Mouse (Mus musculus): ENCODE data around the gene Ryr3. TPM values are rescaled to one million over a fixed set of nuclear protein-coding genes. Genes with fewer than 3 reads are reported as not detected.
A peak's percentile ranks its signal among the peaks of the same experiment; 100 is the strongest.

Gene Ryr3
- polyA plus RNA-seq, 1 experiment from 2014 or later: 0.85 TPM

- H3K27ac ChIP-seq (ENCODE audit: low read depth, low read length): no peak overlapping the region
- no peaks in the 10 kb centered on the region for H3K36me3 ChIP-seq (ENCODE audit: control insufficient read depth, insufficient read depth, low read length)
- no peak overlapping the region for H3K9ac ChIP-seq (ENCODE audit: low read length)
- no peaks in the 10 kb centered on the region for H3K4me1 ChIP-seq (ENCODE audit: control insufficient read depth, insufficient read depth, low read length)
- H3K4me2 ChIP-seq (ENCODE audit: low read depth): no peak overlapping the region
- ATAC-seq (ENCODE audit: insufficient read depth, low FRiP score, low TSS enrichment) (no peak), DNase-seq (ENCODE audit: low spot score) (no peak)
- 56% methylated on average over 3 of the region's 3 CpGs for WGBS
- H3K9me3 ChIP-seq (ENCODE audit: control insufficient read depth, low read length): no peaks in the 10 kb centered on the region
- no peak overlapping the region for H3K4me3 ChIP-seq (ENCODE audit: low read depth, low read length)
- no peaks in the 10 kb centered on the region for H3K27me3 ChIP-seq (ENCODE audit: control insufficient read depth, insufficient read depth, low read length)
Measured at GRCm38 (mm10) chr2:112816976-112817375, 399.9 kb downstream of the Ryr3 start.

- H3K9me3 ChIP-seq (ENCODE audit: control insufficient read depth, low read length): no peaks in the 10 kb centered on the region
- no peak overlapping the region for H3K9ac ChIP-seq (ENCODE audit: low read length)
- no peak overlapping the region for H3K4me3 ChIP-seq (ENCODE audit: low read depth, low read length)
- no peak overlapping the region for H3K27ac ChIP-seq (ENCODE audit: low read depth, low read length)
- DNase-seq (ENCODE audit: low spot score): no peak
- WGBS: 84% methylated on average over 3 of the region's 3 CpGs
- no peaks in the 10 kb centered on the region for H3K27me3 ChIP-seq (ENCODE audit: control insufficient read depth, insufficient read depth, low read length)
- ATAC-seq (ENCODE audit: insufficient read depth, low FRiP score, low TSS enrichment): no peak
- H3K4me1 ChIP-seq (ENCODE audit: control insufficient read depth, insufficient read depth, low read length): no peaks in the 10 kb centered on the region
- no peak overlapping the region for H3K4me2 ChIP-seq (ENCODE audit: low read depth)
- no peaks in the 10 kb centered on the region for H3K36me3 ChIP-seq (ENCODE audit: control insufficient read depth, insufficient read depth, low read length)
Measured at GRCm38 (mm10) chr2:112815960-112816359, 400.9 kb downstream of the Ryr3 start.

- Histone ChIP-seq H3K27me3 (ENCODE audit: control insufficient read depth, insufficient read depth, low read length) (no peaks in the 10 kb centered on the region), H3K4me3 (ENCODE audit: low read depth, low read length) (no peak overlapping the region), H3K4me2 (ENCODE audit: low read depth) (no peak overlapping the region), H3K9me3 (ENCODE audit: control insufficient read depth, low read length) (no peaks in the 10 kb centered on the region), H3K27ac (ENCODE audit: low read depth, low read length) (no peak overlapping the region), H3K4me1 (ENCODE audit: control insufficient read depth, insufficient read depth, low read length) (no peaks in the 10 kb centered on the region), H3K9ac (ENCODE audit: low read length) (no peak overlapping the region), H3K36me3 (ENCODE audit: control insufficient read depth, insufficient read depth, low read length) (no peaks in the 10 kb centered on the region)
- 69% methylated on average over 5 of the region's 5 CpGs for WGBS
- ATAC-seq (ENCODE audit: insufficient read depth, low FRiP score, low TSS enrichment): peak; percentile 63; the same call in 1 of the 2 replicates
- no peak for DNase-seq (ENCODE audit: low spot score)
Measured at GRCm38 (mm10) chr2:112812637-112813402, 404.1 kb downstream of the Ryr3 start.

- H3K36me3 ChIP-seq (ENCODE audit: control insufficient read depth, insufficient read depth, low read length): no peaks in the 10 kb centered on the region
- no peaks in the 10 kb centered on the region for H3K27me3 ChIP-seq (ENCODE audit: control insufficient read depth, insufficient read depth, low read length)
- no peak overlapping the region for H3K9ac ChIP-seq (ENCODE audit: low read length)
- H3K9me3 ChIP-seq (ENCODE audit: control insufficient read depth, low read length): no peaks in the 10 kb centered on the region
- 72% methylated on average over 2 of the region's 2 CpGs for WGBS
- DNase-seq (ENCODE audit: low spot score) (no peak), ATAC-seq (ENCODE audit: insufficient read depth, low FRiP score, low TSS enrichment) (no peak)
- H3K4me3 ChIP-seq (ENCODE audit: low read depth, low read length): no peak overlapping the region
- no peak overlapping the region for H3K27ac ChIP-seq (ENCODE audit: low read depth, low read length)
- H3K4me2 ChIP-seq (ENCODE audit: low read depth): no peak overlapping the region
- H3K4me1 ChIP-seq (ENCODE audit: control insufficient read depth, insufficient read depth, low read length): no peaks in the 10 kb centered on the region
Measured at GRCm38 (mm10) chr2:112806015-112806414, 410.9 kb downstream of the Ryr3 start.

- 13% methylated on average over 8 of the region's 8 CpGs for WGBS
- no peak overlapping the region for H3K27ac ChIP-seq (ENCODE audit: low read depth, low read length)
- no peaks in the 10 kb centered on the region for H3K27me3 ChIP-seq (ENCODE audit: control insufficient read depth, insufficient read depth, low read length)
- H3K36me3 ChIP-seq (ENCODE audit: control insufficient read depth, insufficient read depth, low read length): no peaks in the 10 kb centered on the region
- H3K9me3 ChIP-seq (ENCODE audit: control insufficient read depth, low read length): no peaks in the 10 kb centered on the region
- no peak overlapping the region for H3K4me3 ChIP-seq (ENCODE audit: low read depth, low read length)
- peak; percentile 70 for DNase-seq (ENCODE audit: low spot score)
- no peaks in the 10 kb centered on the region for H3K4me1 ChIP-seq (ENCODE audit: control insufficient read depth, insufficient read depth, low read length)
- ATAC-seq (ENCODE audit: insufficient read depth, low FRiP score, low TSS enrichment): peak; percentile 85
- no peak overlapping the region for H3K4me2 ChIP-seq (ENCODE audit: low read depth)
- H3K9ac ChIP-seq (ENCODE audit: low read length): no peak overlapping the region
Measured at GRCm38 (mm10) chr2:112799995-112800353, 416.9 kb downstream of the Ryr3 start.

- Histone ChIP-seq H3K9ac (ENCODE audit: low read length) (no peak overlapping the region), H3K9me3 (ENCODE audit: control insufficient read depth, low read length) (no peaks in the 10 kb centered on the region), H3K36me3 (ENCODE audit: control insufficient read depth, insufficient read depth, low read length) (no peaks in the 10 kb centered on the region), H3K27ac (ENCODE audit: low read depth, low read length) (no peak overlapping the region), H3K4me2 (ENCODE audit: low read depth) (no peak overlapping the region), H3K4me1 (ENCODE audit: control insufficient read depth, insufficient read depth, low read length) (no peaks in the 10 kb centered on the region), H3K4me3 (ENCODE audit: low read depth, low read length) (no peak overlapping the region), H3K27me3 (ENCODE audit: control insufficient read depth, insufficient read depth, low read length) (no peaks in the 10 kb centered on the region)
- no peak for DNase-seq (ENCODE audit: low spot score)
- no peak; the same call in 1 of the 2 replicates for ATAC-seq (ENCODE audit: insufficient read depth, low FRiP score, low TSS enrichment)
- WGBS: 86% methylated on average over 7 of the region's 7 CpGs
Measured at GRCm38 (mm10) chr2:112799351-112799994, 417.4 kb downstream of the Ryr3 start.

GRCm38 (mm10) chr2:112781631-112782030 lies 435.3 kb downstream of the Ryr3 start:
- 63% methylated on average over 2 of the region's 2 CpGs for WGBS
- no peak overlapping the region for H3K9ac ChIP-seq (ENCODE audit: low read length)
- no peak for ATAC-seq (ENCODE audit: insufficient read depth, low FRiP score, low TSS enrichment)

GRCm38 (mm10) chr2:112774762-112775161 lies 442.1 kb downstream of the Ryr3 start:
- DNase-seq (ENCODE audit: low spot score) (peak; percentile 78), ATAC-seq (ENCODE audit: insufficient read depth, low FRiP score, low TSS enrichment) (no peak)
- Histone ChIP-seq H3K9me3 (ENCODE audit: control insufficient read depth, low read length) (no peaks in the 10 kb centered on the region), H3K4me2 (ENCODE audit: low read depth) (no peak overlapping the region), H3K9ac (ENCODE audit: low read length) (no peak overlapping the region), H3K27me3 (ENCODE audit: control insufficient read depth, insufficient read depth, low read length) (no peaks in the 10 kb centered on the region), H3K4me1 (ENCODE audit: control insufficient read depth, insufficient read depth, low read length) (no peaks in the 10 kb centered on the region), H3K36me3 (ENCODE audit: control insufficient read depth, insufficient read depth, low read length) (no peaks in the 10 kb centered on the region), H3K4me3 (ENCODE audit: low read depth, low read length) (no peak overlapping the region), H3K27ac (ENCODE audit: low read depth, low read length) (no peak overlapping the region)
- whole genome bisulfite sequencing: 39% methylated on average over 6 of the region's 6 CpGs

More at GRCm38 (mm10) chr2:112781631-112782030, 435.3 kb downstream of the Ryr3 start:
- H3K27ac ChIP-seq (ENCODE audit: low read depth, low read length): no peak overlapping the region
- H3K9me3 ChIP-seq (ENCODE audit: control insufficient read depth, low read length): no peaks in the 10 kb centered on the region
- no peak for DNase-seq (ENCODE audit: low spot score)
- no peaks in the 10 kb centered on the region for H3K36me3 ChIP-seq (ENCODE audit: control insufficient read depth, insufficient read depth, low read length)
- H3K4me3 ChIP-seq (ENCODE audit: low read depth, low read length): no peak overlapping the region
- H3K27me3 ChIP-seq (ENCODE audit: control insufficient read depth, insufficient read depth, low read length): no peaks in the 10 kb centered on the region
- no peaks in the 10 kb centered on the region for H3K4me1 ChIP-seq (ENCODE audit: control insufficient read depth, insufficient read depth, low read length)
- H3K4me2 ChIP-seq (ENCODE audit: low read depth): no peak overlapping the region

GRCm38 (mm10) chr2:112767665-112768064 lies 449.2 kb downstream of the Ryr3 start:
- Histone ChIP-seq H3K27me3 (ENCODE audit: control insufficient read depth, insufficient read depth, low read length) (no peaks in the 10 kb centered on the region), H3K36me3 (ENCODE audit: control insufficient read depth, insufficient read depth, low read length) (no peaks in the 10 kb centered on the region), H3K4me3 (ENCODE audit: low read depth, low read length) (no peak overlapping the region), H3K27ac (ENCODE audit: low read depth, low read length) (no peak overlapping the region), H3K4me2 (ENCODE audit: low read depth) (no peak overlapping the region), H3K9ac (ENCODE audit: low read length) (no peak overlapping the region), H3K4me1 (ENCODE audit: control insufficient read depth, insufficient read depth, low read length) (no peaks in the 10 kb centered on the region), H3K9me3 (ENCODE audit: control insufficient read depth, low read length) (no peaks in the 10 kb centered on the region)
- 77% methylated on average over 5 of the region's 5 CpGs for WGBS
- ATAC-seq (ENCODE audit: insufficient read depth, low FRiP score, low TSS enrichment) (no peak), DNase-seq (ENCODE audit: low spot score) (no peak)
